Mouse (Mus musculus): Measurements from ENCODE around the gene Wapl. TPM values are rescaled to one million over a fixed set of nuclear protein-coding genes. Genes with fewer than 3 reads are reported as not detected.

Gene Wapl
- total and polyA plus RNA-seq, 3 experiments: 80.4 to 221 (median 100) TPM

GRCm38 (mm10) chr14:34661621-34662477 is 11.9 kb upstream of the Wapl start (continued):
- peak; percentile 90 for TF ChIP-seq ETS1 (IDR thresholded peaks at IDR 0.05; ENCODE audit: low read depth, low read length)
- no peak for TF ChIP-seq CTCF (IDR thresholded peaks at IDR 0.05 in 2 of 3, conservative IDR thresholded peaks at IDR 0.05 in 1 of 3; ENCODE audit: control insufficient read depth in 1 of 3, insufficient read depth in 1 of 3, low read depth in 2 of 3, low read length in 3 of 3, poor library complexity in 1 of 3, severe bottlenecking in 1 of 3)
- TF ChIP-seq CHD1 (IDR thresholded peaks at IDR 0.05; ENCODE audit: low read depth, low read length): no peak; the same call in 1 of the 2 replicates
- 0 out of 2 replicates have a peak, but pooled peaks have one; percentile 12 for TF ChIP-seq UBTF (IDR thresholded peaks at IDR 0.05; ENCODE audit: borderline replicate concordance, insufficient read depth, low read depth, low read length)

- no peaks in the 10 kb centered on the region for H3K9me3 ChIP-seq (replicated peaks; ENCODE audit: insufficient read depth, low read length)
- peak overlapping the region; percentile 87 for H3K27ac ChIP-seq (ENCODE audit: control insufficient read depth, low read depth, low read length)
- H3K9ac ChIP-seq (ENCODE audit: control insufficient read depth, low read depth, low read length, poor library complexity, severe bottlenecking): peak overlapping the region; percentile 74
- H3K4me3 ChIP-seq (ENCODE audit: control insufficient read depth in 1 of 2, insufficient read depth in 1 of 2, low read depth in 2 of 2, low read length in 2 of 2): peak overlapping the region; percentile 72 to 81
- no peaks in the 10 kb centered on the region; the same call in 1 of the 2 replicates for H3K79me2 ChIP-seq (ENCODE audit: control insufficient read depth, insufficient read depth, low read length, poor library complexity)
- H3K36me3 ChIP-seq (ENCODE audit: control insufficient read depth in 1 of 2, insufficient read depth in 2 of 2, low read length in 2 of 2): peaks cover 0 to 6% of the 10 kb centered on the region in 2 experiments; a peak in 2 of 4 replicates
- H3K4me1 ChIP-seq (ENCODE audit: control insufficient read depth in 1 of 2, insufficient read depth in 2 of 2, low read length in 2 of 2): peaks cover 10 to 24% of the 10 kb centered on the region in 2 experiments
- TF ChIP-seq RCOR1 (IDR thresholded peaks at IDR 0.05; ENCODE audit: low read depth, low read length) (0 out of 2 replicates have a peak, but pooled peaks have one; percentile 20), TAL1 (IDR thresholded peaks at IDR 0.05; ENCODE audit: low read length) (no peak), ZNF384 (IDR thresholded peaks at IDR 0.05; ENCODE audit: low read depth, low read length) (peak; percentile 85)
- no peak for DNase-seq (ENCODE audit: low read depth, low spot score)
- H3K27me3 ChIP-seq (ENCODE audit: control insufficient read depth in 1 of 2, insufficient read depth in 2 of 2, low read length in 2 of 2): no peaks in the 10 kb centered on the region
Observed at GRCm38 (mm10) chr14:34662478-34662826, 11.3 kb upstream of the Wapl start.

- H3K27me3 ChIP-seq (ENCODE audit: control insufficient read depth in 1 of 2, insufficient read depth in 2 of 2, low read length in 2 of 2): no peaks in the 10 kb centered on the region
- H3K9me3 ChIP-seq (replicated peaks; ENCODE audit: insufficient read depth, low read length): no peaks in the 10 kb centered on the region
- peaks cover 10 to 24% of the 10 kb centered on the region in 2 experiments for H3K4me1 ChIP-seq (ENCODE audit: control insufficient read depth in 1 of 2, insufficient read depth in 2 of 2, low read length in 2 of 2)
- peaks cover 0 to 6% of the 10 kb centered on the region in 2 experiments; a peak in 2 of 4 replicates for H3K36me3 ChIP-seq (ENCODE audit: control insufficient read depth in 1 of 2, insufficient read depth in 2 of 2, low read length in 2 of 2)
- TF ChIP-seq MAX (IDR thresholded peaks at IDR 0.05; ENCODE audit: low read length) (no peak), POLR2AphosphoS5 (IDR thresholded peaks at IDR 0.05; ENCODE audit: borderline replicate concordance, low read depth, low read length) (no peak), ELF1 (IDR thresholded peaks at IDR 0.05; ENCODE audit: low read depth, low read length) (no peak), POLR2A (IDR thresholded peaks at IDR 0.05; ENCODE audit: control insufficient read depth in 1 of 2, insufficient read depth in 1 of 2, low read depth in 1 of 2, low read length in 2 of 2, poor library complexity in 1 of 2) (no peak), TBP (IDR thresholded peaks at IDR 0.05; ENCODE audit: low read depth, low read length) (no peak), CHD2 (IDR thresholded peaks at IDR 0.05; ENCODE audit: low read length) (no peak), SIN3A (IDR thresholded peaks at IDR 0.05; ENCODE audit: low read length) (no peak), MYB (IDR thresholded peaks at IDR 0.05; ENCODE audit: low read depth, low read length) (no peak), TAL1 (IDR thresholded peaks at IDR 0.05; ENCODE audit: low read length) (no peak), JUND (IDR thresholded peaks at IDR 0.05; ENCODE audit: low read depth, low read length) (no peak), HCFC1 (IDR thresholded peaks at IDR 0.05; ENCODE audit: low read depth, low read length) (no peak), EP300 (IDR thresholded peaks at IDR 0.05; ENCODE audit: low read depth in 1 of 2, low read length in 2 of 2) (no peak), MAFK (IDR thresholded peaks at IDR 0.05; ENCODE audit: borderline replicate concordance, low read depth, low read length) (no peak), TCF12 (IDR thresholded peaks at IDR 0.05; ENCODE audit: low read depth, low read length) (no peak), GATA1 (IDR thresholded peaks at IDR 0.05; ENCODE audit: low read depth, low read length) (no peak), ETS1 (IDR thresholded peaks at IDR 0.05; ENCODE audit: low read depth, low read length) (no peak)
- H3K27ac ChIP-seq (ENCODE audit: control insufficient read depth, low read depth, low read length): no peak overlapping the region
- no peak overlapping the region for H3K9ac ChIP-seq (ENCODE audit: control insufficient read depth, low read depth, low read length, poor library complexity, severe bottlenecking)
- no peak overlapping the region for H3K4me3 ChIP-seq (ENCODE audit: control insufficient read depth in 1 of 2, insufficient read depth in 1 of 2, low read depth in 2 of 2, low read length in 2 of 2)
- no peaks in the 10 kb centered on the region; the same call in 1 of the 2 replicates for H3K79me2 ChIP-seq (ENCODE audit: control insufficient read depth, insufficient read depth, low read length, poor library complexity)
- DNase-seq (ENCODE audit: low read depth, low spot score): no peak
Observed at GRCm38 (mm10) chr14:34663381-34663780, 10.3 kb upstream of the Wapl start.
